Comparison of ENCODE assay signal across 20 mouse cellular contexts in the genomic region with DNA sequence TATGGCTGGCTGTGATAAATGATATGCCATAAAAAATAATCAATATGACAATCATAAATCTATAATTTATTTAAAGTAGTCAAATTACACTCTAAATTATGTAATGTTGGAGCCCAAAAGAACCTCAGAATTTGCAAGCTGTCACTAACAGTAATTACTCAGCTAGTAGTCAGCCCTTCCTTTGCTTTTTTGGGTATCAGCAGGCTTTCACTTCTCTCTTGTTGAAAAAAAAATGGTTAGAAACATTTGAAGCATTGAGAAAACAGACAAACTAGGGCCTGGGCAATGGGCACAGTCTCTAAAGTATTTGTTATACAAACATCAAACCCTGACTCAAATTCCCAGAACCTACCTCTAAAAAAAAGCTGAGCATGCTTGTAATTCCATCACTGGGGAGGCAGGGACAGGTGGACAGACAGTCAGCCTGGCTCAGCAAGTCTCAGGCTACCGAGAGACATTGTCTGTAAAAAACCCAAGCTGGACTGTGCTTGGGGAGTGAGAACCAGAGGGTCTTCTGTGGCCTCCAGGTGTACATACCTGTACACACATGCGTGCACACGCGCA. TPM values are rescaled to one million over a fixed set of nuclear protein-coding genes. Genes with fewer than 3 reads are reported as not detected.
DNase-seq lines count a peak whose midpoint lies in the region; ATAC-seq and TF ChIP-seq lines count a peak whose summit lies in the region.
"Had no signal": no experiment of that assay in that cellular context is flagged by ENCODE, and none has a peak within 500 bp of the region (broad histone marks: within the 10 kb centered on the region; RNA-seq: fewer than 3 reads in every experiment).

No protein-coding gene starts in this region.

- peaks cover 18% of the 10 kb centered on the region; the same call in 1 of the 2 replicates for H3K36me3 ChIP-seq in liver, adult 2 months (ENCODE audit: control insufficient read depth, insufficient read depth, low read length)
- peaks cover 12% of the 10 kb centered on the region for H3K36me3 ChIP-seq in liver, embryonic 12.5 days

- peak overlapping the region; percentile 86 for H3K27ac ChIP-seq in liver, adult 2 months (replicated peaks; ENCODE audit: insufficient read depth, low read depth, low read length)
- H3K27ac ChIP-seq in liver, embryonic 12.5 days: no peak overlapping the region
- H3K27ac ChIP-seq in bone marrow macrophage, adult 2 months (ENCODE audit: insufficient read depth, low read depth, low read length): peak overlapping the region; percentile 54; the same call in 1 of the 2 replicates
- H3K27ac ChIP-seq: embryonic facial prominence, embryonic 15.5 days; forebrain, embryonic 10.5 days; hindbrain, embryonic 10.5 days; hindbrain, embryonic 14.5 days had no signal

- ATAC-seq in liver, embryonic 12.5 days: no peak
- ATAC-seq: activated CD4-positive, CD25-positive, alpha-beta regulatory T cell, adult 4 months; forebrain, embryonic 14.5 days; Patski had no signal

- TF ChIP-seq CTCF in liver, adult 2 months (IDR thresholded peaks at IDR 0.05; ENCODE audit: low read depth, low read length): no peak
- TF ChIP-seq CTCF in bone marrow macrophage, adult 2 months (IDR thresholded peaks at IDR 0.05; ENCODE audit: low read depth, low read length): no peak

- DNase-seq in liver, adult 2 months (ENCODE audit: extremely low read depth, low read depth, low spot score): peak; percentile 47
- DNase-seq in B cell, adult 2 months: peak; percentile 4 to 9
- no peak for DNase-seq in cerebellum, adult 18-20 months
- DNase-seq in layer of hippocampus, adult 11-12 months (ENCODE audit: low spot score): no peak
- DNase-seq: adrenal gland, postnatal 14 days; cerebellum, adult 8-10 months; cerebellum, postnatal 14 days; embryo, embryonic 11 days; gastrocnemius, postnatal 10 days had no signal

- H3K9ac ChIP-seq in liver, adult 2 months (ENCODE audit: low read depth, low read length): no peak overlapping the region
- H3K9ac ChIP-seq in liver, embryonic 12.5 days: no peak overlapping the region
- H3K9ac ChIP-seq: embryonic facial prominence, embryonic 15.5 days; heart, embryonic 12.5 days; hindbrain, embryonic 14.5 days had no signal

- TF ChIP-seq POLR2A in liver, adult 2 months (IDR thresholded peaks at IDR 0.05; ENCODE audit: extremely low read depth, insufficient read depth, low read length): no peak
- no peak for TF ChIP-seq POLR2A in bone marrow macrophage, adult 2 months (IDR thresholded peaks at IDR 0.05; ENCODE audit: borderline replicate concordance, low read depth, low read length)

- H3K4me1 ChIP-seq in liver, adult 2 months (ENCODE audit: control insufficient read depth, insufficient read depth, low read length): peaks cover 33% of the 10 kb centered on the region
- peaks cover 44% of the 10 kb centered on the region for H3K4me1 ChIP-seq in liver, embryonic 12.5 days
- peaks cover 13% of the 10 kb centered on the region for H3K4me1 ChIP-seq in bone marrow macrophage, adult 2 months (ENCODE audit: control insufficient read depth, insufficient read depth, low read length)

- no peak overlapping the region for H3K4me3 ChIP-seq in liver, adult 2 months (ENCODE audit: insufficient read depth, low read depth, low read length)
- no peak overlapping the region for H3K4me3 ChIP-seq in liver, embryonic 12.5 days
- H3K4me3 ChIP-seq in bone marrow macrophage, adult 2 months (ENCODE audit: insufficient read depth, low read length): no peak overlapping the region
- H3K4me3 ChIP-seq: embryonic facial prominence, embryonic 15.5 days; erythroblast, embryonic 14.5 days; forebrain, embryonic 10.5 days; heart, embryonic 12.5 days; hindbrain, embryonic 10.5 days had no signal

- WGBS in liver, adult 2 months: 72% methylated on average over 4 of the region's 4 CpGs
- 75% methylated on average over 4 of the region's 4 CpGs for WGBS in liver, embryonic 12.5 days (ENCODE audit: insufficient replicate concordance)

- H3K79me2 ChIP-seq in liver, adult 2 months (ENCODE audit: control insufficient read depth, insufficient read depth, low read length): peaks cover 19% of the 10 kb centered on the region; the same call in 1 of the 2 replicates

- H3K4me2 ChIP-seq in liver, embryonic 12.5 days: no peak overlapping the region
- H3K4me2 ChIP-seq: embryonic facial prominence, embryonic 15.5 days; heart, embryonic 12.5 days; hindbrain, embryonic 14.5 days had no signal

- H3K9me3 ChIP-seq in liver, embryonic 12.5 days (replicated peaks): no peaks in the 10 kb centered on the region
- H3K9me3 ChIP-seq: embryonic facial prominence, embryonic 15.5 days; heart, embryonic 12.5 days; hindbrain, embryonic 10.5 days had no signal

- H3K27me3 ChIP-seq in liver, adult 2 months (ENCODE audit: control insufficient read depth, insufficient read depth, low read length): no peaks in the 10 kb centered on the region
- peaks cover 24% of the 10 kb centered on the region for H3K27me3 ChIP-seq in liver, embryonic 12.5 days (replicated peaks)
- H3K27me3 ChIP-seq: embryonic facial prominence, embryonic 15.5 days; heart, embryonic 12.5 days; Patski had no signal

RNA-seq across cellular contexts. Expression of gene A930033H14Rik, which starts 4.3 kb away (rescaled TPM):
- total RNA-seq in liver, adult 2 months (2014; rRNA removed): 4.6 and 5.9 TPM in 2 replicates
- 0.26 and 0.50 TPM in 2 replicates for polyA plus RNA-seq in liver, adult 2 months (2012; rRNA removed)
- 0.81 TPM in 2 replicates for polyA plus RNA-seq in liver, embryonic 12.5 days (2016; fragmentation: Nextera tagmentation; extraction: Ambion mirVana)
- polyA plus RNA-seq in bone marrow macrophage, adult 2 months (2012; ENCODE audit: insufficient read depth, insufficient read length, missing spikeins): 1.8 and 2.0 TPM in 2 replicates
- polyA plus RNA-seq: activated CD4-positive, CD25-positive, alpha-beta regulatory T cell, adult 4 months; erythroblast, embryonic 14.5 days had no signal

Comparison
In these comparisons a context has a peak if more than half of its experiments do, and no peak if none do; other contexts are left out.
1. DNase-seq: peak in liver, adult 2 months (single experiment) and B cell, adult 2 months (2 of 2); none in cerebellum, adult 18-20 months (0 of 2) and layer of hippocampus, adult 11-12 months (single experiment).